Mouse (Mus musculus) CH12.LX (cell line): ENCODE data around the gene Shmt2. TPM values are rescaled to one million over a fixed set of nuclear protein-coding genes. Genes with fewer than 3 reads are reported as not detected.

Source experiments
- DNase-seq: peaks from one replicate; pipeline ENCODE4 v3.0.0-alpha.2; 2013; ENCODE audit errors: extremely low read depth
- H3K27ac ChIP-seq: 2 replicates; pipeline ENCODE4 v1.5.1; 2012; ENCODE audit warnings: low read depth, mild to moderate bottlenecking, control low read depth, moderate library complexity; ENCODE audit not compliant: insufficient read depth
- H3K27me3 ChIP-seq: replicated peaks from 2 replicates; pipeline ENCODE3; 2012; ENCODE audit warnings: inconsistent platforms
- H3K36me3 ChIP-seq, 2 experiments: replicated peaks in 1 of 2; 2 replicates each; pipeline versions ENCODE3 to v1.6.1; 2012; ENCODE audit warnings: inconsistent platforms in 1 of 2, low read length in 1 of 2, mild to moderate bottlenecking in 1 of 2, mixed read lengths in 1 of 2, moderate library complexity in 1 of 2; ENCODE audit not compliant: control insufficient read depth in 1 of 2, insufficient read depth in 1 of 2
- H3K4me1 ChIP-seq, 2 experiments: 2 replicates each; pipeline ENCODE4 v1.6.1; 2012; ENCODE audit warnings: inconsistent platforms in 1 of 2, moderate library complexity in 1 of 2; ENCODE audit not compliant: insufficient read depth in 2 of 2, control insufficient read depth in 1 of 2
- H3K4me2 ChIP-seq: 2 replicates; pipeline ENCODE4 v1.6.1; 2012; ENCODE audit warnings: low read depth, mild to moderate bottlenecking, control low read depth; ENCODE audit not compliant: poor library complexity, insufficient read depth, severe bottlenecking
- H3K4me3 ChIP-seq, 3 experiments: fragments of 150-350 bp in 1 of 3; sonication (generic) in 1 of 3; replicated peaks in 1 of 3; 2 replicates each; pipeline versions ENCODE3 to v1.5.1; 2011 to 2012; ENCODE audit warnings: low read depth in 2 of 3, low read length in 2 of 3, mild to moderate bottlenecking in 2 of 3, moderate library complexity in 2 of 3, control low read depth in 1 of 3, improper control_type of control experiment in 1 of 3, inconsistent platforms in 1 of 3, mixed read lengths in 1 of 3; ENCODE audit not compliant: poor library complexity in 1 of 3
- H3K79me2 ChIP-seq: replicated peaks from 2 replicates; pipeline ENCODE4 v1.6.1; 2012; ENCODE audit warnings: mild to moderate bottlenecking, moderate library complexity; ENCODE audit not compliant: control insufficient read depth, poor library complexity, insufficient read depth, severe bottlenecking; ENCODE audit errors: extremely low read depth
- H3K9ac ChIP-seq: 2 replicates; pipeline ENCODE4 v1.6.1; 2012; ENCODE audit warnings: low read depth, mild to moderate bottlenecking, control low read depth, moderate library complexity; ENCODE audit not compliant: insufficient read depth
- H3K9me3 ChIP-seq: replicated peaks from 2 replicates; pipeline ENCODE3; 2012; ENCODE audit warnings: low read length, inconsistent platforms, mixed read lengths
- BHLHE40 ChIP-seq: IDR thresholded peaks from 2 replicates; pipeline ENCODE4 v1.6.1; 2011; ENCODE audit warnings: mild to moderate bottlenecking, low read depth, low read length, improper control_type of control experiment
- CTCF ChIP-seq, 2 experiments: IDR thresholded peaks in 1 of 2; conservative IDR thresholded peaks in 1 of 2; 2 replicates each; pipeline ENCODE4 v1.5.1; 2011 to 2012; ENCODE audit warnings: low read depth in 2 of 2, low read length in 2 of 2, improper control_type of control experiment in 1 of 2, inconsistent platforms in 1 of 2, mild to moderate bottlenecking in 1 of 2, moderate library complexity in 1 of 2
- ELF1 ChIP-seq: IDR thresholded peaks from 2 replicates; pipeline ENCODE4 v1.6.1; 2014; ENCODE audit warnings: low read depth, mild to moderate bottlenecking, inconsistent platforms, low read length, improper control_type of control experiment
- EP300 ChIP-seq: IDR thresholded peaks from 2 replicates; pipeline ENCODE4 v1.6.1; 2011; ENCODE audit warnings: low read length, improper control_type of control experiment
- GABPA ChIP-seq: IDR thresholded peaks from 2 replicates; pipeline ENCODE4 v1.6.1; 2012; ENCODE audit warnings: low read depth, low read length, improper control_type of control experiment, inconsistent platforms; ENCODE audit not compliant: insufficient replicate concordance
- HCFC1 ChIP-seq: IDR thresholded peaks from 2 replicates; pipeline ENCODE4 v1.6.1; 2012; ENCODE audit warnings: low read depth, mild to moderate bottlenecking, inconsistent platforms, low read length, improper control_type of control experiment
- IRF4 ChIP-seq: IDR thresholded peaks from 2 replicates; pipeline ENCODE4 v1.6.1; 2014; ENCODE audit warnings: low read depth, mild to moderate bottlenecking, inconsistent platforms, low read length, improper control_type of control experiment
- JUN ChIP-seq: IDR thresholded peaks from 2 replicates; pipeline ENCODE4 v1.6.1; 2011; ENCODE audit warnings: low read depth, mild to moderate bottlenecking, low read length, improper control_type of control experiment, moderate library complexity; ENCODE audit not compliant: insufficient read depth
- MAZ ChIP-seq: IDR thresholded peaks from 2 replicates; pipeline ENCODE4 v1.6.1; 2012; ENCODE audit warnings: low read depth, mild to moderate bottlenecking, inconsistent platforms, low read length, improper control_type of control experiment, moderate library complexity
- MEF2A ChIP-seq: IDR thresholded peaks from 2 replicates; pipeline ENCODE4 v1.6.1; 2014; ENCODE audit warnings: low read depth, mild to moderate bottlenecking, inconsistent platforms, low read length, improper control_type of control experiment, borderline replicate concordance
- MYC ChIP-seq: IDR thresholded peaks from 2 replicates; pipeline ENCODE4 v1.6.1; 2011; ENCODE audit warnings: low read depth, mild to moderate bottlenecking, improper control_type of control experiment, low read length
- NELFE ChIP-seq: IDR thresholded peaks from 2 replicates; pipeline ENCODE4 v1.6.1; 2011; ENCODE audit warnings: low read depth, low read length, improper control_type of control experiment
- NRF1 ChIP-seq: IDR thresholded peaks from 2 replicates; pipeline ENCODE4 v1.6.1; 2014; ENCODE audit warnings: low read depth, mild to moderate bottlenecking, inconsistent platforms, low read length, improper control_type of control experiment, moderate library complexity
- PAX5 ChIP-seq: IDR thresholded peaks from 2 replicates; pipeline ENCODE4 v1.6.1; 2012; ENCODE audit warnings: low read length, inconsistent platforms, mixed read lengths
- POLR2AphosphoS2 ChIP-seq: IDR thresholded peaks from 2 replicates; pipeline ENCODE4 v1.6.1; 2011; ENCODE audit warnings: low read depth, low read length, improper control_type of control experiment
- RAD21 ChIP-seq: IDR thresholded peaks from 2 replicates; pipeline ENCODE4 v1.6.1; 2011; ENCODE audit warnings: low read depth, mild to moderate bottlenecking, low read length, improper control_type of control experiment, moderate library complexity
- SMC3 ChIP-seq: IDR thresholded peaks from 2 replicates; pipeline ENCODE4 v1.6.1; 2011; ENCODE audit warnings: low read depth, low read length, improper control_type of control experiment
- USF2 ChIP-seq: conservative IDR thresholded peaks from 2 replicates; pipeline ENCODE4 v1.6.1; 2011; ENCODE audit warnings: low read depth, low read length, improper control_type of control experiment
- ZC3H11A ChIP-seq: IDR thresholded peaks from 2 replicates; pipeline ENCODE4 v1.6.1; 2012; ENCODE audit warnings: low read depth, mild to moderate bottlenecking, inconsistent platforms, low read length, improper control_type of control experiment
- ZMIZ1 ChIP-seq: IDR thresholded peaks from 2 replicates; pipeline ENCODE4 v1.6.1; 2012; ENCODE audit warnings: low read depth, mild to moderate bottlenecking, inconsistent platforms, low read length, improper control_type of control experiment
- ZNF384 ChIP-seq: IDR thresholded peaks from 2 replicates; pipeline ENCODE4 v1.6.1; 2012; ENCODE audit warnings: low read depth, low read length, improper control_type of control experiment, inconsistent platforms
- dilution Hi-C: fragments of 300-500 bp; cut with MboI; formaldehyde crosslinking; loops from 2 replicates; pipeline ENCODE4 v1.14.3; 2020; ENCODE audit warnings: low sequenced_read_pairs; ENCODE audit not compliant: extremely low pct_unique_long_range_greater_than_20kb, extremely low pct_ligation_motif_present
- in situ Hi-C: fragments of 300-500 bp; cut with MboI; formaldehyde crosslinking; loops from 3 replicates; pipeline ENCODE4 v1.14.3; 2019; ENCODE audit warnings: low sequenced_read_pairs, low pct_ligation_motif_present, low pct_unique_long_range_greater_than_20kb, mixed read lengths
- polyA plus RNA-seq: library from polyadenylated mRNA; unstranded; fragments of >175 nt; gene quantifications from 2 replicates; pipeline ENCODE4 v1.2.1, GENCODE M21; 2012; ENCODE audit warnings: low read depth; ENCODE audit not compliant: insufficient read length
- total RNA-seq, 2 experiments: library from RNA; depleted of rRNA; stranded (reverse); fragments of 300-350 nt in 1 of 2; fragments of >200 nt in 1 of 2; gene quantifications; 2 replicates each; pipeline ENCODE4 v1.2.3; 2012 to 2014

Gene Shmt2
- total and polyA plus RNA-seq, 3 experiments, result 267 to 353 (median 317) TPM

DNA sequence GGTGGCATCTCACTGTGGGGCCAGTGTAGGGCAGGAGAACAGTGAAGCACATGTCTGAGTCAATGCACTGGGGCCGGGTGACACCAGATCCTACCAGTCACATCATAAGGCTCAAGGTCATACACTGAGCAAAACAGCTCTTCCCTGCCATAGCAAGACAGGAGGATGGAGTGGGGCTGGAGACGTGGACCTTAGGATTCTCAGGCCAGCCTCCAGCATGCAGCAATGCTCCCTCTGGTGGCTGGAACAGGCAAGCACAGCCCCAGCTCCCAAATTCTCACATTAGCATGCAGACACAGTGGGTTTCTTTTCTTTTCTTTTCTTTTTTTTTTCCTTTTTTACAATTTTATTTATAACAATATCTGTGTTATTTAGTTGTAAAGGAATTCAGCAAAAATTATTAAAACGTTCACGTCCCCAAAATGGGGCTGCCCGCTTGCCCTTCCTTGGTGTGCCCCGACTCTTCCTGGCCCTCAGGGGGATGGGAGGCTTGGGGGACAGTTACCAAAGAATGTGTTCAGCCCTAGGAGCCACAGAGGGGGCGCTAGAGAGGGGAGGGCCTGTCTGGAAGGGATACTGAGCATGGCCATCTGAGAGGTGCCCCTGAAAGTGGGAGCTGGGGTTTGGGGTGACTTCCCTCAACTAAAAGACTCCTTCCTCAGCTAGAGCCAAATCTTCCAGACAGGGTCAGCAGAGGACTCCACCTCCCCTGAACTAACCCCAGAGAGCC is 15.8 kb upstream of the Shmt2 start:
- Histone ChIP-seq H3K79me2 (no peaks in the 10 kb centered on the region), H3K27me3 (peaks cover 33% of the 10 kb centered on the region), H3K9me3 (peaks cover 3% of the 10 kb centered on the region), H3K27ac (no peak overlapping the region), H3K9ac (no peak overlapping the region), H3K4me3 (no peak overlapping the region), H3K36me3 (peaks cover 31 to 37% of the 10 kb centered on the region in 2 experiments), H3K4me2 (no peak overlapping the region), H3K4me1 (peaks cover 23 to 39% of the 10 kb centered on the region in 2 experiments)
- dilution Hi-C loops, result no loop called here
- DNase-seq, result peak; percentile 64
- TF ChIP-seq IRF4, result no peak
- peak; percentile 71 for TF ChIP-seq RAD21
- TF ChIP-seq NELFE, result no peak; the same call in 1 of the 2 replicates
- 0 out of 2 replicates have a peak, but pooled peaks have one; percentile 54 for TF ChIP-seq MYC
- 0 out of 2 replicates have a peak, but pooled peaks have one; percentile 36 for TF ChIP-seq MAZ
- peak; percentile 19; the same call in 1 of the 2 replicates for TF ChIP-seq ZC3H11A
- peak; percentile 91 to 96 for TF ChIP-seq CTCF (conservative IDR thresholded peaks at IDR 0.05 in 1 of 2, IDR thresholded peaks at IDR 0.05 in 1 of 2; ENCODE audit: low read depth in 2 of 2, low read length in 2 of 2)
- peak; percentile 96 for TF ChIP-seq SMC3
- TF ChIP-seq GABPA, result no peak
- TF ChIP-seq, all 38 proteins: peak for 6
- in situ Hi-C loops, result no loop called here

DNA sequence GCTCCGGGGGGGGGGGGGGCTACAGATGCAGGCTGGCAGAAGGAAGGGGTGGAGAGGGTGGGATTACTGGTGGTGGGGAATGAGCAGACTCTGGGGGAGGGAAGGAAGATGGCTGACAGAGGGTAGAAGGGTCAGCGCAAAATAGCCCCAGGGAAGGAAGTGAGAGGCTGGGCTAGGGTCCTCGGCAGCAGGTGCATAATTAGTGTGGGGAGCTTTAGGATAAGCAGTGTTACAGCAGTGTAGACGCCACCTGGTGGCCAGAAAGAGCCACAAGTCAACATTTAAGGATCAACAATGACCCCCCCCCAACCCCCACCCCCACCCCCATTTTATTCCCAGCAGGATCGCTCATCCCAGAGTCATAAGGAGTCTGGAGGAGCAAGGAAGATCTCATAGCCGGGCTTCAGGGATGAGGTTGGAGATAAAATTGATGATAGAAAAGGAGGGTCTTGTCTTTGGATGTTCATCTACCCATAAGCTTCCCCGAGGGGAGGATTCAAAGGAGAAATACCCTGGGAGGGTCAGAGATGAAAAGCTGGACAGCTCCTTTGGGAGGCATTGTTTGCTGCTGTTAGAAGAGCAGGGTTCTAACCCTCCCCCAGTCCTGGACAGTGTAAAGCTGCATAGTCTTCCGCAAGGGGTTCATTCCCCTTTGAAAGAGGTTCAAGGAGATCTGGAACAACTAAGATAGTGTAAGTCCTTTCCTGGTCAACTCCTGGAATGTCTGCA is 14.5 kb upstream of the Shmt2 start:
- Histone ChIP-seq H3K4me3 (no peak overlapping the region), H3K9me3 (peaks cover 3% of the 10 kb centered on the region), H3K27me3 (peaks cover 44% of the 10 kb centered on the region), H3K79me2 (no peaks in the 10 kb centered on the region), H3K4me2 (peak overlapping the region; percentile 19; the same call in 1 of the 2 replicates), H3K27ac (no peak overlapping the region), H3K36me3 (peaks cover 20 to 25% of the 10 kb centered on the region in 2 experiments), H3K9ac (no peak overlapping the region), H3K4me1 (peaks cover 23 to 39% of the 10 kb centered on the region in 2 experiments)
- peak; percentile 62 for DNase-seq
- TF ChIP-seq EP300, result 0 out of 2 replicates have a peak, but pooled peaks have one; percentile 11
- no peak for TF ChIP-seq USF2
- no peak for TF ChIP-seq HCFC1
- TF ChIP-seq RAD21, result peak; percentile 43
- no peak for TF ChIP-seq NRF1
- peak in 1 of 2 experiments; percentile 72; a peak in 2 of 4 replicates for TF ChIP-seq CTCF (conservative IDR thresholded peaks at IDR 0.05 in 1 of 2, IDR thresholded peaks at IDR 0.05 in 1 of 2; ENCODE audit: low read depth in 2 of 2, low read length in 2 of 2)
- TF ChIP-seq MAZ, result peak; percentile 21; the same call in 1 of the 2 replicates
- TF ChIP-seq SMC3, result peak; percentile 77
- 0 out of 2 replicates have a peak, but pooled peaks have one; percentile 13 for TF ChIP-seq ELF1
- TF ChIP-seq MEF2A, result 0 out of 2 replicates have a peak, but pooled peaks have one; percentile 15
- TF ChIP-seq PAX5, result no peak
- TF ChIP-seq ZMIZ1, result no peak
- TF ChIP-seq POLR2AphosphoS2, result no peak
- TF ChIP-seq ZNF384, result no peak
- no peak for TF ChIP-seq GABPA
- no peak for TF ChIP-seq BHLHE40
- no peak for TF ChIP-seq JUN
- in situ Hi-C loops (no loop called here), dilution Hi-C loops (no loop called here)
